Mouse (Mus musculus) CH12F3 (cell line): ENCODE results near the gene Bpifb9a.
"Not testable (repeated sequence)": the region's sequence is repeated elsewhere in the genome, so short reads cannot be mapped to it uniquely, and the experiment has no call there.

Experiments used
- in situ Hi-C: fragments of 300-500 bp; cut with MboI; formaldehyde crosslinking; loops from 2 replicates; pipeline ENCODE4 v1.14.3; 2020; ENCODE audit warnings: low sequenced_read_pairs

The Bpifb9a gene

DNA sequence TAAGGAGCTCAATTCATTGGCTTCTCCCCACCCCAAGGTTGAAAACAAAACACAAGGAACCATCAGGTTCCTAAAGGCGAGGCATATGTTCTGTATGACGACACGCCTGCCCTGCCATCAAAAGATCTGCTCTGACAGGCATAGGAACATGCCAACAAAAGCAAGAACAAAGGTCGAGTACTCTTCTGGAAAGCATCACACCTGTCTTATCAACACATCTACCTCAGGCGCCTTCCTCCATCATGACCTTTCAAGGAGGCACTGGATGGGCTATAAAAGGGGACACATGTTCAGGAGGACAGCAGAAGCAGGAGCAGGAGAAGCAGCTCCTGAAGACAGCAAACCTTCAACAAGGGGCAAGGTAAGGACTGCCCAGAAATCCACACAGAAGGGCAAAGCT is at the start of gene Bpifb9a:
TSS of gene Bpifb9a (plus strand) at position 301 of the 400 bp plus-strand sequence.
- in situ Hi-C loops, result not testable (repeated sequence)

- in situ Hi-C loops, result no loop called here
Measured at GRCm38 (mm10) chr2:154209112-154209511, 48.5 kb upstream of the Bpifb9a start.

DNA sequence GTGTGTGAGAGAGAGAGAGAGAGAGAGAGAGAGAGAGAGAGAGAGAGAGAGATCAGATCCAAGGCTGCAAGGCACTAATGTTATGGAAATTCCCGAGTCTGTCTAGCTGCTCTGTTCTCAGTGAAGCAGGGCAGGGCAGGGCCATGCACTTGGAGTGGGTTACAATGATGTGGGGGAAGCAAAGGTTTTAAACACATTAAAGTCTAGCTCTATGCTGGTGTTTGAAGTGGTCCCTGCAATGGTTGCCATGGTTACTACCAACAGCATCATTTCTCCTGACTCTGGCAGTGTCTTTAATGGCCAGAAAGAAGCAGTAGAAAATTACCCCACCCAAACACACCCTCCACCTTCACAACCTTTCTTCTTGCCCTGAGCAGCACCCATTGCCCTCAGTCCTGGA is 46.5 kb upstream of the Bpifb9a start:
- in situ Hi-C loops, result loop anchor here (10.0 kb wide), 1 partner anchor 84 kb away; no protein-coding TSS in a partner anchor

- in situ Hi-C loops, result loop anchor here (10.0 kb wide), 1 partner anchor 83 kb away; no protein-coding TSS in a partner anchor
Measured at GRCm38 (mm10) chr2:154211881-154212280, 45.8 kb upstream of the Bpifb9a start.

- in situ Hi-C loops, result loop anchor here (10.0 kb wide), 1 partner anchor 80 kb away; no protein-coding TSS in a partner anchor
Measured at GRCm38 (mm10) chr2:154215191-154215590, 42.5 kb upstream of the Bpifb9a start.

DNA sequence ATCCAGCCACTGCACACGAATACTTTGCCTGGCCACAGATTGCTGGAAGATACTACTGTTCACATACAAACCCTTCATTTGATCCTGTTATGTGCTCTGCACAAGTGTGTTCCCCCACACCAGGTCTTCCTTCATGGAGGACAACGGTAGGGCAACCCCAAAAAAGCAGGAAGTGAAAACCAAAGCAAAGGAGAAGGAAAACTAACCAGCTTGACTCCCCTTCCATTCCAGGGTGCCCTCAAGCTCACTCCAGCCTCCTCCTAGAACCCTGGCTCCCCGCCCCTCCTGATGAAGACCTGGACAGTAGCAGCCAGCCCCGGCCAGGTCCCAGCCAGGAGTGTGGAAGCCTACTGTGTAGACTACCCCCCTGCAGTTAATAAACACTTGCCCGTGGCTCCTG is 37.7 kb upstream of the Bpifb9a start:
- in situ Hi-C loops, result loop anchor here (10.0 kb wide), 1 partner anchor 75 kb away; no protein-coding TSS in a partner anchor

DNA sequence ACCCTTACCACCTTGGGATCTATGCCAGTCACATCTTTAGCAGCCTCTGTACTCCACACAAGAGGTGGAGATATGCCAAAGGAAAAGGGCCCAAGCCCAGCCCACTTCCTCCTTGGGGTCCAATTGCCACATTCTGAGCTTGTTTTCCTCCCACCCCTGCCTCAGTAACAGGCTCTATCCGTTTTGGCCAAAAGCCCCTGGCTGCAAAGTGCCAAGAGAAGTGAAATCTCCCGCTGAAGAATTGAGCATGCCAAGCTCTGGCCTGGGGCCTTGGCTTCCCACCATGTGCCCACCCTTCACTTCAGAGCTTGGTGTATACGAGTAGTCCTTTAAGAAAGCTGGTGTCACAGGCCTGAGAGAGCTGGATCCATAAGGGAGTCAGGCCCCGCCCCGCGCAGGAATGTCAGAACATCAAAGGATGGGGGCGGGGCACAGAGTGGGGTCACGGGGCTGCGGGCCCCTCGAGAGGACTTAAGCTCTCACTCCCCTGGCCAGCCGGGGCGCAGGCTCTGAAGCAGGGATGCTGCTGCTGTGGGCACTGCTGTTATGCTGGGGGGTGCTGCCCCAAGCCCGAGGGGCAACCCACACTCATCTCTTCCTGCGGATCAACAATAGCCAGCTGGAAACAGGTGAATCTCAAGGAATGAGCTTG is 34.3 kb upstream of the Bpifb9a start, which contains the start of gene Bpifb5:
TSS of gene Bpifb5 (plus strand) at position 478 of the 652 bp plus-strand sequence.
- in situ Hi-C loops, result no loop called here

GRCm38 (mm10) chr2:154223917-154224273 is 33.8 kb upstream of the Bpifb9a start:
- in situ Hi-C loops, result no loop called here

- in situ Hi-C loops, result no loop called here
Measured at GRCm38 (mm10) chr2:154226991-154227390, 30.7 kb upstream of the Bpifb9a start.

DNA sequence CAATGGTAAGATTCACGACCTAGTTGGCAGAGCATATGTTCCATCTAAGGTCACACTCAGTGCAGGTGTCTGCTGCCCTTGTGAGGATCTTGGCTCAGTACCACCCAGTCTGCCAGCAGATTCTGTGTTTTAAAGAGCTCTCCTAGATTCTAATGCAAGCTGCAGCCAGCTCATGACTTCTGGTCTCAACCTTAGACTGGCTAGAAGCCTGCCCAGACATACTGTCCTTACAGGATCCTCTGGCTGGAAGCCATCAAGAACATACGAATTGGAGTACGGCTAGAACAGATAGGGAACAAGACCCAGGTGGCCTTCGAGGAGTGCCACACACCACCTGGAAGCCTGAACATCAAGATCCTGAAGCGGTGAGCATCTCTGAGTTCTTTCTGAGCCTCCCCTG is 29.8 kb upstream of the Bpifb9a start:
- in situ Hi-C loops, result no loop called here

DNA sequence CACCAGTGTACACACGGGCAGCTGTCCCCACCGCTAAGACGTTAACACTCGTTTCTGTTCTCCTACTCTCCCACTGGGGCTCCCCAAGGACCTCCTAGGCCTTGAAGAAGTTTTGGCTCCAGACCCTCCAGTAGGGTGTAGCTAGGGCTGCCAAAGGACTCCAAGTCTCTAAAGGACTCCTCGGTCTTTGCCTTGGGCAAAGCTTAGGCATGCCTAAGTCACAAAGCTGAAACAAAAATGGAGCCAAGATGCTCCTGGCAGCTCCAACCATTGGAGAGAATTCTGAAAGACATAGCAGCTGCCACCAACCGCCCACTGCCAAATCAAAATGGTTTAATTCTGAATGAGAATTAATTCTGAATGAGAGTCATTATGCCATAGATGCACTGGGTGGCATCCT is 24.2 kb upstream of the Bpifb9a start:
- in situ Hi-C loops, result no loop called here

GRCm38 (mm10) chr2:154240771-154241170 is 16.9 kb upstream of the Bpifb9a start:
- in situ Hi-C loops, result no loop called here

- in situ Hi-C loops, result not testable (repeated sequence)
Measured at GRCm38 (mm10) chr2:154242726-154243125, 14.9 kb upstream of the Bpifb9a start.

- in situ Hi-C loops, result no loop called here
Measured at GRCm38 (mm10) chr2:154243356-154244036, 14.2 kb upstream of the Bpifb9a start.

DNA sequence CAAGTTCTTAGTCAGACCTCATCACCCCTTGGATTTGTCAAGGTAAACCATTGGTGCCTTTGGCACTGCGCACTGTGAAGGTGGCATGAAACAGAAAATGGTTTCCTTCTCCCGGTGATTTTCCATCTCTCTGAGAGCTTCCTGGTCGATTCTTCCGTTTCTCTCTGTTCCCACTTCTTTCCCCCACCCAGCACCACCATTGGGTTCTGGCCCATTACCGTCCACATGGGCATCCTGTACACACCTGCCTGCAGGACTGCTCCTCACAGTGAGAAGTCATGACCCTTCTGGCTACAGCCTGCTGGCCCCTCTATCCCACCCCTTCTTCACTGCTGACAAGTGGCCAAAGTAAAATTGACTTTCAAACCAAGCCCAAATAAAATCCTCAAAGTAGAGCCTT is 12.3 kb upstream of the Bpifb9a start:
- in situ Hi-C loops, result no loop called here

DNA sequence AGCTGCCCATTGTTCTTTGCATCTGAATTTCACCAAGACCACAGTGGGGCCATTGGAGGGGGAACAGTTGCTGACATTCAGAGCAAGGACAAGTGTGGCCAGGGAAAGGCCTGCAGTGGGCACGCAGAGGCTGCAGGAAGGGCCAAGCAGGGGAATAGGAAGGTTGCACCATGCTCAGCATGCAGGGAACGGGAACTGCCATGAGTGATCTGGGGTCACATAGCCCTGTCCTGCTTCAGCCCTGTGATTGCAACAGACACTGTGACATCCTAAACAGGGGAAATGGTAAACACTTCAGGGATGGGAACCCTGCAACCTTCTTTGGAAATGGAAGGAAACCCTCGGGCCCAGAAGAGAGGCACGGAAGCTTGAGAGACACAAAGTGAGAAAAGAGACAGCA is 2.4 kb upstream of the Bpifb9a start:
- in situ Hi-C loops, result not testable (repeated sequence)

DNA sequence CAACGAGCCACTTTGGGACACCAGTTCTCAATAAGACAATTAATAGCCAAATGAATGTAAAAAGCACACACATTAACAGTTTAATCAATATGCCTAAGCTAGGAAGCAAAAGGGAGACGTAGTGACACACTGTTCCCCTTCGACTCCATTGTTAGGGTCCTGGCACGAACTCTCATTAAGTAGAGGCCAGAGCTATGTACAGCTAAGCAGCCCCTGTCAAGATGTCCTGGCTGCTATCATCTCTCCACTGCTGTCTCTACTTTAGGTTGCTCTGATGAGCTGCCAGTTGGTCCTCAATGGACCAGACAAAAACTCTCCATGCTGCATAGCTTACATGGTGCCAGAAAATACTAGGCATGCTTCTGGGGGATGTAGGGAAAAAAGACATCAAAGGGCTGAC is 1.9 kb upstream of the Bpifb9a start:
- in situ Hi-C loops, result no loop called here

- in situ Hi-C loops, result not testable (repeated sequence)
Measured at GRCm38 (mm10) chr2:154264397-154264796, 6.7 kb downstream of the Bpifb9a start.

DNA sequence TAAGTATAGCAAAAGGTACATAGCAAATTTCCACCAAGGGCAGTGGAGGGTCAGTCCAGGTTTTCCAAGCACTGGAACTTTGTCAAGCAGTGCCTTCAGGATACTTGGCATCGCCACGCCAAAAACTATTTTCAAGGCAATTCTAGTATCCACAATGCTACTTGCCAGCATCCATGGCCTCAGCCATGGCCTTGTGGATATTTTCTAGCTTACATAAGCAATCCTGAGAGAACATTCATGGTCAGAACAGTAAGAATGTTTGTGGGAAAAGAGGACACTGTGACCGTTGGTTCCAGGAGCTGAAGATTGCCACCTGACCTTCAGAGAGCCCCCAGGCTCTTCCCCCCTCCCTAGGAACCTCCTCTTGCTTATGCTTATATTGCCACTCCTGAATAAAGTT is 34.2 kb downstream of the Bpifb9a start:
- in situ Hi-C loops, result loop anchor here (10.0 kb wide), 1 partner anchor 77 kb away; no protein-coding TSS in a partner anchor

GRCm38 (mm10) chr2:154292833-154293232 is 35.2 kb downstream of the Bpifb9a start:
- in situ Hi-C loops, result loop anchor here (10.0 kb wide), 1 partner anchor 78 kb away; no protein-coding TSS in a partner anchor

GRCm38 (mm10) chr2:154294746-154295145 is 37.1 kb downstream of the Bpifb9a start:
- in situ Hi-C loops, result loop anchor here (10.0 kb wide), 1 partner anchor 80 kb away; no protein-coding TSS in a partner anchor

DNA sequence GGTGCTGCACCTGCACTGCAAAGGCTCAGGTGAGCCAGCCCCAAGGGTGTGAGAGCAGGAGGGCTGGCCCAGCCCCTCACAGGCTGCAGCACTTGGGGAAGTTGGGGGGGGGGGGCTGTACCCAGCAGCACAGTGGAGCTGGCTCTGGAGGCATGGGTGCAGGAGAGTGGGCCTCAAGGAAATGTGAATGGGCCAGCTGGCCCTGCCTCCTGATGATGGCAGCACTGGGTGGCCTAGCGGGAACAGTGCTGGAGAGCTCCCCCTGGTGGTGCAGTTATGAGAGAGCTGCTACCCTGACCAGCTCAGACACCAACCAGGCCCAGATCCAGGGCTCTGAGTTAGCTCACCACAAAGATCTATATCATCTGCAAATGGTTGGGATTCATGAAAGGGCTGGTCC is 42.8 kb downstream of the Bpifb9a start:
- in situ Hi-C loops, result no loop called here
